Mouse (Mus musculus) limb, embryonic 12.5 days (tissue): ENCODE results near the gene Cdk14. TPM values are rescaled to one million over a fixed set of nuclear protein-coding genes. Genes with fewer than 3 reads are reported as not detected.
"Not testable (repeated sequence)": the region's sequence is repeated elsewhere in the genome, so short reads cannot be mapped to it uniquely, and the experiment has no call there.

Experiments
- ATAC-seq: fragments of 200-750 bp; cut with Nextera tagmentation; 2 replicates; pipeline ENCODE4 v1.8.0; 2017; ENCODE audit warnings: low read depth, moderate TSS enrichment; ENCODE audit not compliant: insufficient number of reproducible peaks, insufficient read depth, low FRiP score, low TSS enrichment
- H3K27ac ChIP-seq: fragments of 300-500 bp; sonication (generic); 2 replicates; pipeline ENCODE4 v1.5.1; 2016; ENCODE audit warnings: mild to moderate bottlenecking, moderate library complexity
- H3K27me3 ChIP-seq: fragments of 300-500 bp; sonication (generic); 2 replicates; pipeline ENCODE4 v1.6.1; 2016; ENCODE audit warnings: mild to moderate bottlenecking, moderate library complexity
- H3K36me3 ChIP-seq: fragments of 300-500 bp; sonication (generic); 2 replicates; pipeline ENCODE4 v1.6.1; 2016; ENCODE audit warnings: mild to moderate bottlenecking, moderate library complexity
- H3K4me1 ChIP-seq: fragments of 300-500 bp; sonication (generic); replicated peaks from 2 replicates; pipeline ENCODE4 v1.6.1; 2016
- H3K4me2 ChIP-seq: fragments of 300-500 bp; sonication (generic); 2 replicates; pipeline ENCODE4 v1.6.1; 2016; ENCODE audit warnings: mild to moderate bottlenecking, moderate library complexity
- H3K4me3 ChIP-seq: fragments of 300-500 bp; sonication (generic); replicated peaks from 2 replicates; pipeline ENCODE4 v1.5.1; 2016; ENCODE audit warnings: mild to moderate bottlenecking
- H3K9ac ChIP-seq: fragments of 300-500 bp; sonication (generic); replicated peaks from 2 replicates; pipeline ENCODE4 v1.6.1; 2016; ENCODE audit warnings: mild to moderate bottlenecking, moderate library complexity
- H3K9me3 ChIP-seq: fragments of 300-500 bp; sonication (generic); 2 replicates; pipeline ENCODE4 v1.6.1; 2016; ENCODE audit warnings: mild to moderate bottlenecking, moderate library complexity
- WGBS: fragments of 180-500 bp; shearing (Covaris S2); methylation state at CpG from one replicate; pipeline ENCODE4 v1.1.7; 2016; 5-methylcytosine and 5-hydroxymethylcytosine counted together
- polyA plus RNA-seq: library from polyadenylated mRNA; unstranded; fragments of >200 nt; fragmentation: Nextera tagmentation; extraction: Ambion mirVana; gene quantifications from 2 replicates; pipeline ENCODE4 v1.2.1, GENCODE M21; 2016

Cdk14 gene
- polyA plus RNA-seq, 1 experiment from 2014 or later = 27.6 TPM

- Histone ChIP-seq H3K9ac (no peak overlapping the region), H3K27ac (no peak overlapping the region), H3K27me3 (no peaks in the 10 kb centered on the region), H3K36me3 (no peaks in the 10 kb centered on the region), H3K4me3 (no peak overlapping the region), H3K4me2 (no peak overlapping the region), H3K9me3 (no peaks in the 10 kb centered on the region), H3K4me1 (peaks cover 18% of the 10 kb centered on the region; the same call in 1 of the 2 replicates)
- no peak for ATAC-seq
- WGBS = 67% methylated on average over 3 of the region's 3 CpGs
These were observed 490.5 kb downstream of the Cdk14 start for GRCm38 (mm10) chr5:4929628-4930027.

GRCm38 (mm10) chr5:4924866-4925265 is 495.2 kb downstream of the Cdk14 start:
- H3K4me2 ChIP-seq = no peak overlapping the region
- no peaks in the 10 kb centered on the region for H3K9me3 ChIP-seq
- WGBS = 87% methylated on average over 6 of the region's 6 CpGs
- H3K9ac ChIP-seq = no peak overlapping the region
- peaks cover 3% of the 10 kb centered on the region; the same call in 1 of the 2 replicates for H3K4me1 ChIP-seq
- no peak overlapping the region for H3K4me3 ChIP-seq
- no peak overlapping the region for H3K27ac ChIP-seq
- no peak for ATAC-seq
- H3K36me3 ChIP-seq = no peaks in the 10 kb centered on the region
- no peaks in the 10 kb centered on the region for H3K27me3 ChIP-seq

GRCm38 (mm10) chr5:4918376-4918775 is 501.7 kb downstream of the Cdk14 start:
- Histone ChIP-seq H3K27ac (no peak overlapping the region), H3K9me3 (no peaks in the 10 kb centered on the region), H3K4me3 (no peak overlapping the region), H3K36me3 (no peaks in the 10 kb centered on the region), H3K27me3 (no peaks in the 10 kb centered on the region), H3K4me2 (no peak overlapping the region; the same call in 1 of the 2 replicates), H3K9ac (no peak overlapping the region), H3K4me1 (no peaks in the 10 kb centered on the region)
- 17% methylated on average over 6 of the region's 6 CpGs for WGBS
- ATAC-seq = no peak

GRCm38 (mm10) chr5:4917743-4918142 is 502.4 kb downstream of the Cdk14 start:
- no peaks in the 10 kb centered on the region for H3K4me1 ChIP-seq
- H3K4me2 ChIP-seq = no peak overlapping the region
- 84% methylated on average over 7 of the region's 7 CpGs for WGBS
- H3K36me3 ChIP-seq = no peaks in the 10 kb centered on the region
- ATAC-seq = no peak
- H3K9ac ChIP-seq = no peak overlapping the region
- H3K9me3 ChIP-seq = no peaks in the 10 kb centered on the region
- no peak overlapping the region for H3K27ac ChIP-seq
- H3K27me3 ChIP-seq = no peaks in the 10 kb centered on the region
- no peak overlapping the region for H3K4me3 ChIP-seq

- H3K27me3 ChIP-seq = no peaks in the 10 kb centered on the region
- no peak overlapping the region for H3K27ac ChIP-seq
- no peak overlapping the region for H3K9ac ChIP-seq
- no peaks in the 10 kb centered on the region for H3K36me3 ChIP-seq
- H3K4me3 ChIP-seq = no peak overlapping the region
- H3K4me2 ChIP-seq = no peak overlapping the region
- no peaks in the 10 kb centered on the region for H3K9me3 ChIP-seq
- WGBS = 85% methylated on average over 4 of the region's 4 CpGs
- ATAC-seq = no peak
- peaks cover 4% of the 10 kb centered on the region for H3K4me1 ChIP-seq
These were observed 502.8 kb downstream of the Cdk14 start for GRCm38 (mm10) chr5:4917274-4917673.

- no peak overlapping the region for H3K27ac ChIP-seq
- H3K36me3 ChIP-seq = no peaks in the 10 kb centered on the region
- no peak for ATAC-seq
- no peak overlapping the region for H3K9ac ChIP-seq
- no peaks in the 10 kb centered on the region for H3K9me3 ChIP-seq
- H3K27me3 ChIP-seq = no peaks in the 10 kb centered on the region
- no peak overlapping the region for H3K4me3 ChIP-seq
- WGBS = 83% methylated on average over 10 of the region's 10 CpGs
- no peak overlapping the region for H3K4me2 ChIP-seq
- H3K4me1 ChIP-seq = peaks cover 9% of the 10 kb centered on the region
These were observed 503.5 kb downstream of the Cdk14 start for GRCm38 (mm10) chr5:4916390-4917273.

GRCm38 (mm10) chr5:4904911-4905310 is 515.2 kb downstream of the Cdk14 start:
- not testable (repeated sequence) for H3K9me3 ChIP-seq, H3K27me3 ChIP-seq, H3K36me3 ChIP-seq, H3K4me2 ChIP-seq, H3K4me3 ChIP-seq, H3K9ac ChIP-seq, ATAC-seq, H3K4me1 ChIP-seq, H3K27ac ChIP-seq
- WGBS = 88% methylated on average over 3 of the region's 3 CpGs

- Histone ChIP-seq H3K4me1 (no peaks in the 10 kb centered on the region), H3K27ac (no peak overlapping the region), H3K27me3 (no peaks in the 10 kb centered on the region), H3K4me3 (no peak overlapping the region), H3K9ac (no peak overlapping the region), H3K4me2 (no peak overlapping the region), H3K36me3 (no peaks in the 10 kb centered on the region), H3K9me3 (no peaks in the 10 kb centered on the region)
- no peak for ATAC-seq
- 94% methylated on average over 2 of the region's 2 CpGs for WGBS
These were observed 521.9 kb downstream of the Cdk14 start for GRCm38 (mm10) chr5:4898241-4898640.

- H3K4me3 ChIP-seq = no peak overlapping the region
- H3K9ac ChIP-seq = no peak overlapping the region
- no peaks in the 10 kb centered on the region for H3K9me3 ChIP-seq
- H3K27me3 ChIP-seq = no peaks in the 10 kb centered on the region
- WGBS = 41% methylated on average over 3 of the region's 3 CpGs
- peaks cover 9% of the 10 kb centered on the region; the same call in 1 of the 2 replicates for H3K4me1 ChIP-seq
- H3K27ac ChIP-seq = no peak overlapping the region
- no peak overlapping the region for H3K4me2 ChIP-seq
- ATAC-seq = no peak
- H3K36me3 ChIP-seq = no peaks in the 10 kb centered on the region
These were observed 525.1 kb downstream of the Cdk14 start for GRCm38 (mm10) chr5:4894988-4895387.

- Histone ChIP-seq H3K9ac (no peak overlapping the region), H3K27ac (no peak overlapping the region), H3K27me3 (no peaks in the 10 kb centered on the region), H3K36me3 (no peaks in the 10 kb centered on the region), H3K4me1 (peaks cover 9% of the 10 kb centered on the region; the same call in 1 of the 2 replicates), H3K4me2 (no peak overlapping the region), H3K4me3 (no peak overlapping the region), H3K9me3 (no peaks in the 10 kb centered on the region)
- ATAC-seq = no peak
- 88% methylated on average over 5 of the region's 5 CpGs for WGBS
These were observed 526.3 kb downstream of the Cdk14 start for GRCm38 (mm10) chr5:4893852-4894207.

- H3K36me3 ChIP-seq = no peaks in the 10 kb centered on the region
- H3K4me3 ChIP-seq = no peak overlapping the region
- H3K27ac ChIP-seq = no peak overlapping the region
- no peak overlapping the region for H3K9ac ChIP-seq
- no peak overlapping the region for H3K4me2 ChIP-seq
- no peaks in the 10 kb centered on the region for H3K27me3 ChIP-seq
- H3K9me3 ChIP-seq = no peaks in the 10 kb centered on the region
- H3K4me1 ChIP-seq = peaks cover 9% of the 10 kb centered on the region; the same call in 1 of the 2 replicates
- 90% methylated on average over 5 of the region's 5 CpGs for WGBS
- no peak for ATAC-seq
These were observed 526.8 kb downstream of the Cdk14 start for GRCm38 (mm10) chr5:4893206-4893851.
